Mouse (Mus musculus): ENCODE measurements at regions not wholly inside any gene's neighbourhood (a gene's known extent, or its start where the extent isn't known, plus 50 kb on each side); places are given as distances from the start of the nearest gene placed in this dataset.

GRCm38 (mm10) chr13:72023666-72024065, 60.1 kb upstream of the Irx1 start:
- no peak for ATAC-seq (ENCODE audit: low FRiP score)
- Histone ChIP-seq H3K9ac (replicated peaks) (no peak overlapping the region), H3K9me3 (replicated peaks) (no peaks in the 10 kb centered on the region), H3K4me1 (peaks cover 11% of the 10 kb centered on the region), H3K4me2 (no peak overlapping the region), H3K36me3 (no peaks in the 10 kb centered on the region), H3K4me3 (replicated peaks) (no peak overlapping the region), H3K27ac (replicated peaks) (no peak overlapping the region), H3K27me3 (replicated peaks) (peaks cover 10% of the 10 kb centered on the region; the same call in 1 of the 2 replicates)
- 57% methylated on average over 5 of the region's 5 CpGs for WGBS

GRCm38 (mm10) chr13:72043930-72044470, 80.5 kb upstream of the Irx1 start:
- no peaks in the 10 kb centered on the region for H3K4me1 ChIP-seq
- WGBS = 91% methylated on average over 5 of the region's 5 CpGs
- no peak overlapping the region for H3K9ac ChIP-seq (replicated peaks)
- no peak overlapping the region for H3K27ac ChIP-seq (replicated peaks)
- ATAC-seq (ENCODE audit: low FRiP score) = no peak
- H3K9me3 ChIP-seq (replicated peaks) = no peaks in the 10 kb centered on the region
- no peak overlapping the region for H3K4me3 ChIP-seq (replicated peaks)
- no peak overlapping the region for H3K4me2 ChIP-seq
- H3K27me3 ChIP-seq (replicated peaks) = no peaks in the 10 kb centered on the region
- H3K36me3 ChIP-seq = no peaks in the 10 kb centered on the region

- Histone ChIP-seq H3K36me3 (no peaks in the 10 kb centered on the region), H3K27me3 (replicated peaks) (peaks cover 8% of the 10 kb centered on the region; the same call in 1 of the 2 replicates), H3K4me2 (no peak overlapping the region), H3K9me3 (replicated peaks) (no peaks in the 10 kb centered on the region), H3K4me1 (no peaks in the 10 kb centered on the region), H3K9ac (replicated peaks) (no peak overlapping the region), H3K27ac (replicated peaks) (no peak overlapping the region), H3K4me3 (replicated peaks) (no peak overlapping the region)
- no peak for ATAC-seq (ENCODE audit: low FRiP score)
- WGBS = 86% methylated on average over 3 of the region's 3 CpGs
These were observed 92.9 kb upstream of the Irx1 start for GRCm38 (mm10) chr13:72056469-72056868.

- no peak for ATAC-seq (ENCODE audit: low FRiP score)
- H3K9ac ChIP-seq (replicated peaks) = no peak overlapping the region
- H3K9me3 ChIP-seq (replicated peaks) = no peaks in the 10 kb centered on the region
- H3K36me3 ChIP-seq = no peaks in the 10 kb centered on the region
- 0 out of 2 replicates have a peak, but pooled peaks cover 7% of the 10 kb centered on the region for H3K4me1 ChIP-seq
- peaks cover 8% of the 10 kb centered on the region; the same call in 1 of the 2 replicates for H3K27me3 ChIP-seq (replicated peaks)
- no peak overlapping the region for H3K4me2 ChIP-seq
- no peak overlapping the region for H3K27ac ChIP-seq (replicated peaks)
- H3K4me3 ChIP-seq (replicated peaks) = no peak overlapping the region
- 20% methylated on average over 6 of the region's 6 CpGs for WGBS
These were observed 98.1 kb upstream of the Irx1 start for GRCm38 (mm10) chr13:72061659-72062058.

GRCm38 (mm10) chr13:72063278-72063761, 99.8 kb upstream of the Irx1 start:
- no peak for ATAC-seq (ENCODE audit: low FRiP score)
- no peaks in the 10 kb centered on the region for H3K9me3 ChIP-seq (replicated peaks)
- H3K36me3 ChIP-seq = no peaks in the 10 kb centered on the region
- no peak overlapping the region for H3K4me3 ChIP-seq (replicated peaks)
- no peak overlapping the region for H3K27ac ChIP-seq (replicated peaks)
- H3K27me3 ChIP-seq (replicated peaks) = peaks cover 5% of the 10 kb centered on the region; the same call in 1 of the 2 replicates
- 31% methylated on average over 5 of the region's 5 CpGs for WGBS
- H3K4me2 ChIP-seq = no peak overlapping the region
- no peak overlapping the region for H3K9ac ChIP-seq (replicated peaks)
- H3K4me1 ChIP-seq = 0 out of 2 replicates have a peak, but pooled peaks cover 7% of the 10 kb centered on the region

- Histone ChIP-seq H3K4me3 (replicated peaks) (no peak overlapping the region), H3K9me3 (replicated peaks) (no peaks in the 10 kb centered on the region), H3K27me3 (replicated peaks) (0 out of 2 replicates have a peak, but pooled peaks cover 4% of the 10 kb centered on the region), H3K4me2 (no peak overlapping the region), H3K9ac (replicated peaks) (no peak overlapping the region), H3K27ac (replicated peaks) (no peak overlapping the region), H3K36me3 (no peaks in the 10 kb centered on the region), H3K4me1 (peaks cover 4% of the 10 kb centered on the region; the same call in 1 of the 2 replicates)
- no peak for ATAC-seq (ENCODE audit: low FRiP score)
- 35% methylated on average over 4 of the region's 5 CpGs for WGBS
These were observed 133.1 kb upstream of the Irx1 start for GRCm38 (mm10) chr13:72096585-72096984.

- Histone ChIP-seq H3K9me3 (replicated peaks) (no peaks in the 10 kb centered on the region), H3K27ac (replicated peaks) (no peak overlapping the region), H3K36me3 (no peaks in the 10 kb centered on the region), H3K4me2 (no peak overlapping the region), H3K27me3 (replicated peaks) (0 out of 2 replicates have a peak, but pooled peaks cover 4% of the 10 kb centered on the region), H3K9ac (replicated peaks) (no peak overlapping the region), H3K4me1 (peaks cover 4% of the 10 kb centered on the region; the same call in 1 of the 2 replicates), H3K4me3 (replicated peaks) (no peak overlapping the region)
- WGBS = 25% methylated on average over 8 of the region's 8 CpGs
- ATAC-seq (ENCODE audit: low FRiP score) = no peak
These were observed 133.7 kb upstream of the Irx1 start for GRCm38 (mm10) chr13:72097268-72097667.

- Histone ChIP-seq H3K9ac (replicated peaks) (no peak overlapping the region), H3K4me2 (no peak overlapping the region), H3K4me3 (replicated peaks) (no peak overlapping the region), H3K36me3 (no peaks in the 10 kb centered on the region), H3K9me3 (replicated peaks) (no peaks in the 10 kb centered on the region), H3K27ac (replicated peaks) (no peak overlapping the region), H3K27me3 (replicated peaks) (0 out of 2 replicates have a peak, but pooled peaks cover 3% of the 10 kb centered on the region), H3K4me1 (peaks cover 4% of the 10 kb centered on the region; the same call in 1 of the 2 replicates)
- no peak for ATAC-seq (ENCODE audit: low FRiP score)
- 66% methylated on average over 11 of the region's 11 CpGs for WGBS
These were observed 134.3 kb upstream of the Irx1 start for GRCm38 (mm10) chr13:72097811-72098210.

GRCm38 (mm10) chr13:72100741-72101140, 137.2 kb upstream of the Irx1 start:
- Histone ChIP-seq H3K9me3 (replicated peaks) (no peaks in the 10 kb centered on the region), H3K4me1 (peaks cover 4% of the 10 kb centered on the region; the same call in 1 of the 2 replicates), H3K4me3 (replicated peaks) (no peak overlapping the region), H3K4me2 (no peak overlapping the region), H3K27ac (replicated peaks) (no peak overlapping the region), H3K9ac (replicated peaks) (no peak overlapping the region), H3K27me3 (replicated peaks) (no peaks in the 10 kb centered on the region), H3K36me3 (no peaks in the 10 kb centered on the region)
- no peak for ATAC-seq (ENCODE audit: low FRiP score)
- WGBS = 80% methylated on average over 5 of the region's 5 CpGs

- H3K4me1 ChIP-seq = no peaks in the 10 kb centered on the region
- H3K4me3 ChIP-seq (replicated peaks) = no peak overlapping the region
- H3K36me3 ChIP-seq = no peaks in the 10 kb centered on the region
- H3K9ac ChIP-seq (replicated peaks) = no peak overlapping the region
- 64% methylated on average over 1 of the region's 1 CpGs for WGBS
- no peak overlapping the region for H3K4me2 ChIP-seq
- H3K27me3 ChIP-seq (replicated peaks) = no peaks in the 10 kb centered on the region
- no peaks in the 10 kb centered on the region for H3K9me3 ChIP-seq (replicated peaks)
- H3K27ac ChIP-seq (replicated peaks) = no peak overlapping the region
- ATAC-seq (ENCODE audit: low FRiP score) = no peak
These were observed 145.1 kb upstream of the Irx1 start for GRCm38 (mm10) chr13:72108666-72109065.

GRCm38 (mm10) chr13:72113942-72114341, 150.4 kb upstream of the Irx1 start:
- 96% methylated on average over 4 of the region's 4 CpGs for WGBS
- H3K4me2 ChIP-seq = no peak overlapping the region
- no peak for ATAC-seq (ENCODE audit: low FRiP score)

More at GRCm38 (mm10) chr13:72113942-72114341, 150.4 kb upstream of the Irx1 start:
- no peak overlapping the region for H3K9ac ChIP-seq (replicated peaks)
- H3K4me1 ChIP-seq = peaks cover 2% of the 10 kb centered on the region; the same call in 1 of the 2 replicates
- H3K9me3 ChIP-seq (replicated peaks) = no peaks in the 10 kb centered on the region
- no peaks in the 10 kb centered on the region for H3K36me3 ChIP-seq
- H3K27ac ChIP-seq (replicated peaks) = no peak overlapping the region
- no peak overlapping the region for H3K4me3 ChIP-seq (replicated peaks)
- no peaks in the 10 kb centered on the region for H3K27me3 ChIP-seq (replicated peaks)

Measured in neural tube, embryonic 15.5 days (tissue).